Mouse (Mus musculus) small intestine, adult 2 months (tissue): Measurements from ENCODE around the gene Ccl25.

ENCODE experiments used
- CTCF ChIP-seq: fragments of 200-500 bp; IDR thresholded peaks from 2 replicates; pipeline ENCODE4 v1.5.1; 2012; ENCODE audit warnings: low read depth, mild to moderate bottlenecking, control low read depth, inconsistent platforms, low read length, moderate library complexity, mixed read lengths; ENCODE audit not compliant: insufficient replicate concordance, insufficient read length; ENCODE audit errors: extremely low read depth
- POLR2A ChIP-seq: fragments of 200-500 bp; IDR thresholded peaks from 2 replicates; pipeline ENCODE4 v1.6.1; 2012; ENCODE audit warnings: low read depth, mild to moderate bottlenecking, control low read depth, inconsistent platforms, low read length, moderate library complexity

GRCm38 (mm10) chr8:4318796-4319572 is 6.0 kb upstream of the Ccl25 start:
- no peak for TF ChIP-seq POLR2A
- no peak for TF ChIP-seq CTCF
